Mouse (Mus musculus): ENCODE results near the gene Fzd2. TPM values are rescaled to one million over a fixed set of nuclear protein-coding genes. Genes with fewer than 3 reads are reported as not detected.

Gene Fzd2
- total RNA-seq, 2 experiments from 2014 or later: 0.89 to 1.8 TPM

- DNase-seq (ENCODE audit: low spot score): no peak
These were observed 15.3 kb downstream of the Fzd2 start for GRCm38 (mm10) chr11:102619449-102619848.

- DNase-seq (ENCODE audit: low spot score): no peak
These were observed 19.9 kb downstream of the Fzd2 start for GRCm38 (mm10) chr11:102623876-102624789.

GRCm38 (mm10) chr11:102624888-102625407, 20.8 kb downstream of the Fzd2 start:
- no peak for DNase-seq (ENCODE audit: low spot score)

DNA sequence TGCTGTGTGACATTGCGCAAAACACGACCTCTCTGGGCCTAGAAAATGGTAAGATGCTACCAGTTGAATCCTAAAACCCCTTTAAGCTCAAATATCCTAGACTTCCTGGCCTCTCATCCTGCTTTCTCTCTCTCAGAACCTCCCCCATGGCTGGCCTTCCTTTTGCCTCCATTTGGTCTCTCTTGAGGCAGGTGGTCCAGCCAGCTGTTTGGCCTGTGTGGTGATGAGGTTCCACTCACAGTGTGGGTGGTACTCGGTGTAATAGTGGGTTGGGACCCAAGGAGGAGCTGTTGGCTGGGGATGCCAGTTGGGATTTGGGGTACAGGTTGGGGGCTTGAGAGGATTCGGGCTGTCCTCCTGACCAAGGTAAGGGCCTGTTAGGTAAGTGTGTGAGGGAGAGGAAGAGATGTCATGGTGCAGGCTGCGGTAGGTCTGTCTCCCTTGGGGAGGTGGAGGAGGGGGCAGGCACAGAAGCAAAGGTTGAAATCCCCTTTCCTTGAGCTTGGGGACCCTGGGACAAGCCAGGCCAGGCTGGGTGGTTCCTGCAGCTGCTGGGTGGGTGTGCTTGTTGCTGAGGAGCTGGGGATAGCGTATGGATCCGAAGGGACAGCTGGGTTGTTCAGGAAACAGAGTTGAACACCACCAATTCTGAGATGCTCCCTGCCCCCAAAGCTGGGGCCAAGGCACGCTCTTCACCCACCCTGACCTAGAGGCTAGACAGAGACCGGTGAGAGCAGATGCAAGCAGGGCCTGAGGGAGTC, 23.2 kb downstream of the Fzd2 start:
- no peak for DNase-seq (ENCODE audit: low spot score)

- no peak for DNase-seq (ENCODE audit: low spot score)
These were observed 24.3 kb downstream of the Fzd2 start for GRCm38 (mm10) chr11:102628529-102628928.

- no peak for DNase-seq (ENCODE audit: low spot score)
These were observed 25.2 kb downstream of the Fzd2 start for GRCm38 (mm10) chr11:102629375-102629774.

DNA sequence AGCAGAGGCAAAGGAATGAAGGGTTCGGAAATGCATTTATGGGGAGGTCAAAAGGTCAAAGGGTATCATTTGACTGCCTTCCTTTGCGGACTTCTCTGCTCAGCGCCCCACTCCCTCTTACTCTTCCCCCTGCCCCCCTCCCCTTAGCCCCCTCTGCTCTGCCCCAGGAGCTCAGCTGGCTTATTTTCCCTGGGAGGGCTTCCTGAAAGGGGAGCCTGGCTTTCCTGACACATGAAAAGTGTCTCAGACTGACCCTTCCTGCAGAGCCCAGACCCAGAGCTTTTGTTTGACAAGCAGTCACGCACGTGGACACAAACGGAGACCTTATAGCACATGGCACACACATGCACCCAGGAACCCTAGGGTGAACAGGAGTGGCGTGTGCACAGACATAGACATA, 26.5 kb downstream of the Fzd2 start:
- DNase-seq (ENCODE audit: low spot score): no peak

- DNase-seq (ENCODE audit: low spot score): no peak
These were observed 27.0 kb downstream of the Fzd2 start for GRCm38 (mm10) chr11:102631203-102631602.

GRCm38 (mm10) chr11:102632725-102633124, 28.5 kb downstream of the Fzd2 start:
- DNase-seq (ENCODE audit: low spot score): no peak

DNA sequence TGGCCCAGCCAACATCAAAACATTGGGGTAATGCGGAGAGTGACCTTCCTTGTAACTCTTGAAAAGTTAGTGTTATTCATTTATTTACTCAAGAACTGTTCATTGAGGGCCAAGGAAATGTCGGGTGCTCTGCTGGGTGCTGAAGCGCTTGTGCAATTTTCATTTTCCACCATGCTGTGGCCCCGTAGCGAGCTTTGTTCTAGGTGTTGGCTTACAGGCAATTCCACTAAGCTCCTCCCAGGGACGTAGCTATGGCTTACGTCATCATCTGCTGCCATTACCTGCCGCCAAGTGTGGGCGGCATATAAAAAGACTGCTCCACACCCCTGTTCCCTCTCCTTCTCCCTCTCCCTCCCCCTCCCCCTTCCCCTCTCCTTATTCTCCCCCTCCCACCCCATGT, 29.2 kb downstream of the Fzd2 start:
- DNase-seq (ENCODE audit: low spot score): no peak

DNA sequence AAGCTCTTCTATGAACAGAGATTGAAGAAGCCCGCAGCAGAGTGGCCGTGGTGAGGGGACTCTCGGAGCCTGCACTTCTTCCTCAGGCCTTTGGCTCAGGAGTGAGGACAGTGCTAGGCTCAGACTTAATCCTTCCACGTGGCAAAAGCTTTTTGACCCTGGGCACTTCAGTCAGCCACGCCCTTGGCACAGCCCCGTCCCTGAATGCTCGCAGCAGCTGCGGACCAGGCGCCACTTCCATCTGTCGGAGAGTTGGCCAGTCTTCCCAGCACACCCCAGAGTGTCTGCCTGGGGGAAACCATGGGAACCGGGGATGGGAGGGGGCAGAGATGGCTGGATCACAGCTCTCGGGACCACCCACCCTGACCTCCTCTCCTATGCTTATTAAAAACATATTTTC, 32.7 kb downstream of the Fzd2 start:
- peak; percentile 8 for DNase-seq (ENCODE audit: low spot score)

GRCm38 (mm10) chr11:102643891-102644382, 39.7 kb downstream of the Fzd2 start:
- DNase-seq (ENCODE audit: low spot score): peak; percentile 25

- DNase-seq (ENCODE audit: low spot score): no peak
These were observed 42.0 kb downstream of the Fzd2 start for GRCm38 (mm10) chr11:102646226-102646625.

DNA sequence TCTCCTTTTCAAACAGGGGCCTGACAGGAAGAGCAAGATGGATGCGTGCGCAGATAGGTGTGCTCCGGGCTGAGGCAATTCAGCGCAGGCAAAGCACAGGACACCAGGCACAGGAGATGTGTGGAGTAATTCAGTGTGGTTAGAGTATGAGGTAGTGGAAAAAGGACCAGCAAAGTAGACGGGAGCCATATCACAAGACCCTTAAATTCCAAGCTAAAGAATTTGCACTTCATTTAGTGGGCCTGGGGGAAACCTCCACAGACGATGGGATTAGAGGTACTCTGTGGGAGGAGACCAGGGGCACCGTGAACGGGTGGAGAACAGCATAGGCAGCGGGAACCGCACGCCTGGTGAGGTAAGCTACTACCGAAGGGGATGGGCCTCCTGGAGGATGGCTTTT, 43.7 kb downstream of the Fzd2 start:
- DNase-seq (ENCODE audit: low spot score): no peak

GRCm38 (mm10) chr11:102651381-102651780, 47.2 kb downstream of the Fzd2 start:
- peak; percentile 72 for DNase-seq (ENCODE audit: low spot score)

GRCm38 (mm10) chr11:102652844-102653243, 48.6 kb downstream of the Fzd2 start:
- DNase-seq (ENCODE audit: low spot score): no peak

GRCm38 (mm10) chr11:102655888-102656287, 51.7 kb downstream of the Fzd2 start:
- DNase-seq (ENCODE audit: low spot score): no peak

- DNase-seq (ENCODE audit: low spot score): no peak
These were observed 52.2 kb downstream of the Fzd2 start for GRCm38 (mm10) chr11:102656326-102656926.

- no peak for DNase-seq (ENCODE audit: low spot score)
These were observed 52.7 kb downstream of the Fzd2 start for GRCm38 (mm10) chr11:102656931-102657330.

Data from gastrocnemius, adult 18-20 months (tissue).